Comparison of ENCODE assay signal across 8 mouse cellular contexts in genomic region chr11:78261380-78262352, GRCm38 (mm10). TPM values are rescaled to one million over a fixed set of nuclear protein-coding genes. Genes with fewer than 3 reads are reported as not detected.
DNase-seq lines count a peak whose midpoint lies in the region; ATAC-seq and TF ChIP-seq lines count a peak whose summit lies in the region.

Gene 2610507B11Rik (plus strand): TSS chr11:78261752.

- H3K4me1 ChIP-seq in bone marrow, adult 2 months (ENCODE audit: control insufficient read depth, insufficient read depth, low read length): no peaks in the 10 kb centered on the region; the same call in 1 of the 2 replicates
- peaks cover 9% of the 10 kb centered on the region; the same call in 1 of the 2 replicates for H3K4me1 ChIP-seq in embryonic facial prominence, embryonic 15.5 days
- H3K4me1 ChIP-seq in kidney, embryonic 14.5 days (ENCODE audit: control insufficient read depth, insufficient read depth, low read length): peaks cover 4% of the 10 kb centered on the region; the same call in 1 of the 2 replicates
- peaks cover 14% of the 10 kb centered on the region for H3K4me1 ChIP-seq in limb, embryonic 15.5 days

- DNase-seq in 416B (ENCODE audit: low read depth): peak; percentile 93
- DNase-seq in heart, adult 9 months (ENCODE audit: low spot score in 2 of 2): peak; percentile 91 to 93
- peak; percentile 62 to 82 for DNase-seq in monocyte, adult 2 months (ENCODE audit: low read depth in 1 of 2, low spot score in 2 of 2)
- peak; percentile 93 for DNase-seq in spleen, postnatal 36 days (ENCODE audit: low spot score in 2 of 2)

- H3K4me3 ChIP-seq in bone marrow, adult 2 months (replicated peaks; ENCODE audit: control insufficient read depth, low read depth, low read length): peak within 1 kb of the TSS; percentile 99
- H3K4me3 ChIP-seq in embryonic facial prominence, embryonic 15.5 days (replicated peaks): peak within 1 kb of the TSS; percentile 94
- peak within 1 kb of the TSS; percentile 85 for H3K4me3 ChIP-seq in kidney, embryonic 14.5 days (ENCODE audit: low read length)
- H3K4me3 ChIP-seq in limb, embryonic 15.5 days: peak within 1 kb of the TSS; percentile 91

- peak; percentile 78; the same call in 1 of the 2 replicates for TF ChIP-seq POLR2A in bone marrow, adult 2 months (IDR thresholded peaks at IDR 0.05; ENCODE audit: borderline replicate concordance, control insufficient read depth, low read depth, low read length)

- peak within 1 kb of the TSS; percentile 76 for H3K4me2 ChIP-seq in embryonic facial prominence, embryonic 15.5 days (replicated peaks)
- H3K4me2 ChIP-seq in kidney, embryonic 14.5 days (replicated peaks; ENCODE audit: low read depth, low read length): peak within 1 kb of the TSS; percentile 69
- H3K4me2 ChIP-seq in limb, embryonic 15.5 days: peak within 1 kb of the TSS; percentile 65

- under 1% methylated on average over 112 of the region's 115 CpGs for WGBS in bone marrow, adult 2 months
- under 1% methylated on average over 114 of the region's 115 CpGs for WGBS in embryonic facial prominence, embryonic 15.5 days
- under 1% methylated on average over 100 of the region's 115 CpGs for WGBS in kidney, embryonic 14.5 days
- under 1% methylated on average over 104 of the region's 115 CpGs for WGBS in limb, embryonic 15.5 days

- peaks cover 4% of the 10 kb centered on the region; the same call in 1 of the 2 replicates for H3K27me3 ChIP-seq in embryonic facial prominence, embryonic 15.5 days
- no peaks in the 10 kb centered on the region for H3K27me3 ChIP-seq in kidney, embryonic 14.5 days (ENCODE audit: control insufficient read depth, insufficient read depth, low read length)
- peaks cover 7% of the 10 kb centered on the region; the same call in 1 of the 2 replicates for H3K27me3 ChIP-seq in limb, embryonic 15.5 days

- H3K36me3 ChIP-seq in embryonic facial prominence, embryonic 15.5 days: peaks cover 30% of the 10 kb centered on the region
- peaks cover 37% of the 10 kb centered on the region for H3K36me3 ChIP-seq in kidney, embryonic 14.5 days (ENCODE audit: control insufficient read depth, insufficient read depth, low read length)
- H3K36me3 ChIP-seq in limb, embryonic 15.5 days: peaks cover 30% of the 10 kb centered on the region

- no peaks in the 10 kb centered on the region for H3K9me3 ChIP-seq in embryonic facial prominence, embryonic 15.5 days (replicated peaks)
- no peaks in the 10 kb centered on the region for H3K9me3 ChIP-seq in kidney, embryonic 14.5 days (ENCODE audit: control insufficient read depth, low read length)
- H3K9me3 ChIP-seq in limb, embryonic 15.5 days: no peaks in the 10 kb centered on the region

- TF ChIP-seq CTCF in bone marrow, adult 2 months (IDR thresholded peaks at IDR 0.05; ENCODE audit: control insufficient read depth, insufficient read depth, low read length): no peak

- peak within 1 kb of the TSS; percentile 73 for H3K9ac ChIP-seq in embryonic facial prominence, embryonic 15.5 days
- H3K9ac ChIP-seq in kidney, embryonic 14.5 days (ENCODE audit: low read depth, low read length): peak within 1 kb of the TSS; percentile 83
- peak within 1 kb of the TSS; percentile 82 for H3K9ac ChIP-seq in limb, embryonic 15.5 days

- ATAC-seq in embryonic facial prominence, embryonic 15.5 days (ENCODE audit: insufficient number of reproducible peaks, low FRiP score, low TSS enrichment, low read depth): peak; percentile 98
- peak; percentile 98 for ATAC-seq in kidney, embryonic 14.5 days (ENCODE audit: low FRiP score, low TSS enrichment)
- ATAC-seq in limb, embryonic 15.5 days (ENCODE audit: insufficient number of reproducible peaks, low FRiP score, low TSS enrichment, low read depth): peak; percentile 96

- H3K27ac ChIP-seq in bone marrow, adult 2 months (ENCODE audit: control insufficient read depth, insufficient read depth, low read depth, low read length, poor library complexity): peak within 1 kb of the TSS; percentile 57
- H3K27ac ChIP-seq in embryonic facial prominence, embryonic 15.5 days (replicated peaks): peak within 1 kb of the TSS; percentile 88
- peak within 1 kb of the TSS; percentile 83 for H3K27ac ChIP-seq in kidney, embryonic 14.5 days (ENCODE audit: low read depth, low read length)
- H3K27ac ChIP-seq in limb, embryonic 15.5 days: peak within 1 kb of the TSS; percentile 85

RNA-seq across cellular contexts. Expression of gene 2610507B11Rik, which starts in this region (rescaled TPM):
- polyA plus RNA-seq in bone marrow, adult 2 months (2011; ENCODE audit: insufficient read depth, insufficient read length, low replicate concordance, missing spikeins): 25.9 and 50.3 TPM in 2 replicates
- 63.8 and 74.0 TPM in 2 replicates for polyA plus RNA-seq in embryonic facial prominence, embryonic 15.5 days (2015; fragmentation: Nextera tagmentation; extraction: Ambion mirVana)
- polyA plus RNA-seq in kidney, embryonic 14.5 days (2014; fragmentation: Nextera tagmentation; extraction: Ambion mirVana): 75.1 and 109 TPM in 2 replicates
- polyA plus RNA-seq in limb, embryonic 15.5 days (2015; fragmentation: Nextera tagmentation; extraction: Ambion mirVana): 63.3 and 68.8 TPM in 2 replicates

Comparison
In these comparisons a context has a peak if more than half of its experiments do, and no peak if none do; other contexts are left out.
1. Peak in every context shown above with its lines: DNase-seq, ATAC-seq, H3K4me3 ChIP-seq and H3K27ac ChIP-seq.